Mouse (Mus musculus) limb, embryonic 12.5 days (tissue): ENCODE data around the gene Pycr2. TPM values are rescaled to one million over a fixed set of nuclear protein-coding genes. Genes with fewer than 3 reads are reported as not detected.
"Not testable (repeated sequence)": the region's sequence is repeated elsewhere in the genome, so short reads cannot be mapped to it uniquely, and the experiment has no call there.

Experiments
- ATAC-seq: fragments of 200-750 bp; cut with Nextera tagmentation; 2 replicates; pipeline ENCODE4 v1.8.0; 2017; ENCODE audit warnings: low read depth, moderate TSS enrichment; ENCODE audit not compliant: insufficient number of reproducible peaks, insufficient read depth, low FRiP score, low TSS enrichment
- H3K27ac ChIP-seq: fragments of 300-500 bp; sonication (generic); 2 replicates; pipeline ENCODE4 v1.5.1; 2016; ENCODE audit warnings: mild to moderate bottlenecking, moderate library complexity
- H3K27me3 ChIP-seq: fragments of 300-500 bp; sonication (generic); 2 replicates; pipeline ENCODE4 v1.6.1; 2016; ENCODE audit warnings: mild to moderate bottlenecking, moderate library complexity
- H3K36me3 ChIP-seq: fragments of 300-500 bp; sonication (generic); 2 replicates; pipeline ENCODE4 v1.6.1; 2016; ENCODE audit warnings: mild to moderate bottlenecking, moderate library complexity
- H3K4me1 ChIP-seq: fragments of 300-500 bp; sonication (generic); replicated peaks from 2 replicates; pipeline ENCODE4 v1.6.1; 2016
- H3K4me2 ChIP-seq: fragments of 300-500 bp; sonication (generic); 2 replicates; pipeline ENCODE4 v1.6.1; 2016; ENCODE audit warnings: mild to moderate bottlenecking, moderate library complexity
- H3K4me3 ChIP-seq: fragments of 300-500 bp; sonication (generic); replicated peaks from 2 replicates; pipeline ENCODE4 v1.5.1; 2016; ENCODE audit warnings: mild to moderate bottlenecking
- H3K9ac ChIP-seq: fragments of 300-500 bp; sonication (generic); replicated peaks from 2 replicates; pipeline ENCODE4 v1.6.1; 2016; ENCODE audit warnings: mild to moderate bottlenecking, moderate library complexity
- H3K9me3 ChIP-seq: fragments of 300-500 bp; sonication (generic); 2 replicates; pipeline ENCODE4 v1.6.1; 2016; ENCODE audit warnings: mild to moderate bottlenecking, moderate library complexity
- WGBS: fragments of 180-500 bp; shearing (Covaris S2); methylation state at CpG from one replicate; pipeline ENCODE4 v1.1.7; 2016; 5-methylcytosine and 5-hydroxymethylcytosine counted together
- polyA plus RNA-seq: library from polyadenylated mRNA; unstranded; fragments of >200 nt; fragmentation: Nextera tagmentation; extraction: Ambion mirVana; gene quantifications from 2 replicates; pipeline ENCODE4 v1.2.1, GENCODE M21; 2016

Pycr2 gene
- polyA plus RNA-seq, 1 experiment from 2014 or later = 125 TPM

GRCm38 (mm10) chr1:180924737-180925136, 20.6 kb downstream of the Pycr2 start:
- no peak for ATAC-seq
- H3K27ac ChIP-seq = no peak overlapping the region
- H3K36me3 ChIP-seq = no peaks in the 10 kb centered on the region
- H3K4me2 ChIP-seq = no peak overlapping the region
- no peak overlapping the region for H3K4me3 ChIP-seq
- H3K9me3 ChIP-seq = no peaks in the 10 kb centered on the region
- no peak overlapping the region for H3K9ac ChIP-seq
- WGBS = 26% methylated on average over 2 of the region's 2 CpGs
- no peaks in the 10 kb centered on the region for H3K4me1 ChIP-seq
- H3K27me3 ChIP-seq = peaks cover 3% of the 10 kb centered on the region

GRCm38 (mm10) chr1:180926286-180926685, 22.2 kb downstream of the Pycr2 start:
- Histone ChIP-seq H3K4me1 (no peaks in the 10 kb centered on the region), H3K36me3 (no peaks in the 10 kb centered on the region), H3K9ac (no peak overlapping the region), H3K27me3 (peaks cover 12% of the 10 kb centered on the region), H3K4me3 (no peak overlapping the region), H3K4me2 (no peak overlapping the region), H3K27ac (no peak overlapping the region), H3K9me3 (no peaks in the 10 kb centered on the region)
- 73% methylated on average over 4 of the region's 4 CpGs for WGBS
- no peak for ATAC-seq

- 25% methylated on average over 2 of the region's 2 CpGs for WGBS
- Histone ChIP-seq H3K4me1 (peaks cover under 1% of the 10 kb centered on the region), H3K4me3 (no peak overlapping the region), H3K9me3 (no peaks in the 10 kb centered on the region), H3K4me2 (no peak overlapping the region), H3K36me3 (no peaks in the 10 kb centered on the region), H3K27me3 (peaks cover 32% of the 10 kb centered on the region), H3K9ac (no peak overlapping the region), H3K27ac (no peak overlapping the region)
- no peak for ATAC-seq
Measured at GRCm38 (mm10) chr1:180929599-180929998, 25.5 kb downstream of the Pycr2 start.

GRCm38 (mm10) chr1:180931106-180931505, 27.0 kb downstream of the Pycr2 start:
- Histone ChIP-seq H3K27ac (no peak overlapping the region), H3K4me3 (no peak overlapping the region), H3K27me3 (peaks cover 47% of the 10 kb centered on the region), H3K36me3 (no peaks in the 10 kb centered on the region), H3K9ac (no peak overlapping the region), H3K9me3 (no peaks in the 10 kb centered on the region), H3K4me2 (no peak overlapping the region), H3K4me1 (peaks cover 5% of the 10 kb centered on the region)
- no peak for ATAC-seq
- WGBS = 74% methylated on average over 3 of the region's 3 CpGs

- Histone ChIP-seq H3K4me2 (no peak overlapping the region), H3K27me3 (peaks cover 73% of the 10 kb centered on the region), H3K27ac (no peak overlapping the region), H3K9me3 (no peaks in the 10 kb centered on the region), H3K9ac (no peak overlapping the region), H3K36me3 (no peaks in the 10 kb centered on the region), H3K4me1 (peaks cover 12% of the 10 kb centered on the region), H3K4me3 (no peak overlapping the region)
- ATAC-seq = no peak
- WGBS = 23% methylated on average over 6 of the region's 6 CpGs
Measured at GRCm38 (mm10) chr1:180933659-180934058, 29.6 kb downstream of the Pycr2 start.

GRCm38 (mm10) chr1:180934467-180935419, 30.6 kb downstream of the Pycr2 start, which contains the start of gene Lefty1:
Lefty1 (plus strand) TSS chr1:180935022.
- H3K4me1 ChIP-seq = peaks cover 12% of the 10 kb centered on the region
- H3K27me3 ChIP-seq = peaks cover 69% of the 10 kb centered on the region
- no peak within 1 kb of the TSS for H3K4me2 ChIP-seq
- no peaks in the 10 kb centered on the region for H3K36me3 ChIP-seq
- H3K9me3 ChIP-seq = no peaks in the 10 kb centered on the region
- ATAC-seq = no peak
- H3K4me3 ChIP-seq = no peak within 1 kb of the TSS
- no peak within 1 kb of the TSS for H3K9ac ChIP-seq
- H3K27ac ChIP-seq = no peak within 1 kb of the TSS
- 12% methylated on average over 21 of the region's 21 CpGs for WGBS

GRCm38 (mm10) chr1:180936610-180937398, 32.7 kb downstream of the Pycr2 start:
- H3K4me3 ChIP-seq = peak overlapping the region; percentile 32
- not testable (repeated sequence) for ATAC-seq, H3K27ac ChIP-seq, H3K9me3 ChIP-seq, H3K9ac ChIP-seq, H3K36me3 ChIP-seq
- peaks cover 18% of the 10 kb centered on the region for H3K4me1 ChIP-seq
- WGBS = 2% methylated on average over 39 of the region's 41 CpGs
- peak overlapping the region; percentile 53 for H3K4me2 ChIP-seq
- H3K27me3 ChIP-seq = peaks cover 75% of the 10 kb centered on the region

GRCm38 (mm10) chr1:180937631-180938030, 33.5 kb downstream of the Pycr2 start:
- ATAC-seq, H3K9me3 ChIP-seq, H3K27ac ChIP-seq, H3K4me2 ChIP-seq, H3K36me3 ChIP-seq, H3K4me3 ChIP-seq, H3K9ac ChIP-seq: not testable (repeated sequence)
- H3K4me1 ChIP-seq = peaks cover 19% of the 10 kb centered on the region
- WGBS = 23% methylated on average over 13 of the region's 13 CpGs
- peaks cover 78% of the 10 kb centered on the region for H3K27me3 ChIP-seq

GRCm38 (mm10) chr1:180938781-180939180, 34.7 kb downstream of the Pycr2 start:
- H3K9ac ChIP-seq, H3K9me3 ChIP-seq, H3K4me3 ChIP-seq, H3K36me3 ChIP-seq, ATAC-seq, H3K4me2 ChIP-seq, H3K27ac ChIP-seq: not testable (repeated sequence)
- Histone ChIP-seq H3K27me3 (peaks cover 80% of the 10 kb centered on the region), H3K4me1 (peaks cover 29% of the 10 kb centered on the region)
- 81% methylated on average over 2 of the region's 2 CpGs for WGBS

- Histone ChIP-seq H3K27me3 (peaks cover 64% of the 10 kb centered on the region), H3K4me1 (peaks cover 44% of the 10 kb centered on the region), H3K4me2 (peak overlapping the region; percentile 85), H3K4me3 (peak overlapping the region; percentile 84), H3K9ac (no peak overlapping the region; the same call in 1 of the 2 replicates), H3K9me3 (no peaks in the 10 kb centered on the region), H3K36me3 (no peaks in the 10 kb centered on the region), H3K27ac (no peak overlapping the region)
- ATAC-seq = no peak
- 80% methylated on average over 7 of the region's 7 CpGs for WGBS
Measured at GRCm38 (mm10) chr1:180940776-180941460, 36.8 kb downstream of the Pycr2 start.
